Mouse (Mus musculus): Measurements from ENCODE around the gene Eif4e. TPM values are rescaled to one million over a fixed set of nuclear protein-coding genes. Genes with fewer than 3 reads are reported as not detected.
"Not testable (repeated sequence)": the region's sequence is repeated elsewhere in the genome, so short reads cannot be mapped to it uniquely, and the experiment has no call there.

Gene Eif4e
- polyA plus RNA-seq, 2 experiments: 74.4 to 180 TPM

DNA sequence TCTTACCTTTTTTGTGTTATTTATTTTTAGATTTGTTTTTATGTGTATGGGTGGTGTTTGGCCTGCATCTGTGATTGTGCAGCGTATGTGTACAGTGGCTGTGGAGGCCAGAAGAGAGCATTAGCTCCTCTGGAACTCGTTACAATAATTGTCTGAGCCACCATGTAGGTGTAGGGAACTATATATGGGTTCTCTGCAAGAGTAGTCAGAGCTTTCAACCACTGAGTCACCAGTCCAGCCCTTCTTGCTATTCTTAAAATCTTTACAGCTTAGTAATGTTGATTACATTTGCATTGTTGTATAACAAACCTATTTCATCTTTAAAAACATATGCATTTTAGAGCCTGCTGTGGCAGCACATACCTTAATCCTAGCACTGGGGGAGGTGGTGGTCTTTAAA is 20.7 kb downstream of the Eif4e start:
- Histone ChIP-seq H3K27ac (no peak overlapping the region), H3K36me3 (replicated peaks; ENCODE audit: control insufficient read depth, insufficient read depth, low read depth) (peaks cover 28% of the 10 kb centered on the region), H3K27me3 (ENCODE audit: control insufficient read depth, insufficient read depth, low read length) (no peaks in the 10 kb centered on the region), H3K9me3 (ENCODE audit: control insufficient read depth, low read length) (no peaks in the 10 kb centered on the region), H3K4me1 (replicated peaks; ENCODE audit: control insufficient read depth in 2 of 2, insufficient read depth in 2 of 2, low read length in 1 of 2) (peaks cover 0 to 1% of the 10 kb centered on the region in 2 experiments; a peak in 1 of 4 replicates), H3K4me2 (ENCODE audit: low read depth) (no peak overlapping the region), H3K9ac (replicated peaks) (no peak overlapping the region), H3K4me3 (ENCODE audit: insufficient read depth in 1 of 2, low read depth in 2 of 2, low read length in 2 of 2) (no peak overlapping the region)
- no peak for TF ChIP-seq EP300 (IDR thresholded peaks at IDR 0.05; ENCODE audit: low read depth)
- no peak for TF ChIP-seq CTCF (IDR thresholded peaks at IDR 0.05; ENCODE audit: low read depth)
- DNase-seq (ENCODE audit: low read depth in 3 of 3, low spot score in 3 of 3) (no peak), ATAC-seq (ENCODE audit: insufficient read depth) (no peak)
- WGBS (ENCODE audit: insufficient replicate concordance): 81% methylated on average over 2 of the region's 2 CpGs

GRCm38 (mm10) chr3:138549045-138549444 is 23.1 kb downstream of the Eif4e start:
- H3K9me3 ChIP-seq (ENCODE audit: control insufficient read depth, low read length): no peaks in the 10 kb centered on the region
- 84% methylated on average over 4 of the region's 4 CpGs for WGBS (ENCODE audit: insufficient replicate concordance)
- no peak for DNase-seq (ENCODE audit: low read depth in 3 of 3, low spot score in 3 of 3)
- no peak overlapping the region for H3K4me3 ChIP-seq (ENCODE audit: insufficient read depth in 1 of 2, low read depth in 2 of 2, low read length in 2 of 2)
- no peak overlapping the region for H3K4me2 ChIP-seq (ENCODE audit: low read depth)
- ATAC-seq (ENCODE audit: insufficient read depth): no peak
- H3K4me1 ChIP-seq (replicated peaks; ENCODE audit: control insufficient read depth in 2 of 2, insufficient read depth in 2 of 2, low read length in 1 of 2): peaks cover 0 to 1% of the 10 kb centered on the region in 2 experiments; a peak in 1 of 4 replicates
- no peak for TF ChIP-seq EP300 (IDR thresholded peaks at IDR 0.05; ENCODE audit: low read depth)
- H3K36me3 ChIP-seq (replicated peaks; ENCODE audit: control insufficient read depth, insufficient read depth, low read depth): peaks cover 40% of the 10 kb centered on the region
- no peak overlapping the region for H3K27ac ChIP-seq
- H3K9ac ChIP-seq (replicated peaks): no peak overlapping the region
- H3K27me3 ChIP-seq (ENCODE audit: control insufficient read depth, insufficient read depth, low read length): no peaks in the 10 kb centered on the region

- H3K4me1 ChIP-seq (replicated peaks; ENCODE audit: control insufficient read depth in 2 of 2, insufficient read depth in 2 of 2, low read length in 1 of 2): peaks cover 0 to 2% of the 10 kb centered on the region in 2 experiments; a peak in 2 of 4 replicates
- H3K4me3 ChIP-seq (ENCODE audit: insufficient read depth in 1 of 2, low read depth in 2 of 2, low read length in 2 of 2): no peak overlapping the region
- ATAC-seq (ENCODE audit: insufficient read depth): no peak
- H3K4me2 ChIP-seq (ENCODE audit: low read depth): no peak overlapping the region
- WGBS (ENCODE audit: insufficient replicate concordance): 80% methylated on average over 19 of the region's 19 CpGs
- no peak overlapping the region for H3K9ac ChIP-seq (replicated peaks)
- no peak for DNase-seq (ENCODE audit: low read depth in 3 of 3, low spot score in 3 of 3)
- peaks cover 43% of the 10 kb centered on the region for H3K36me3 ChIP-seq (replicated peaks; ENCODE audit: control insufficient read depth, insufficient read depth, low read depth)
- TF ChIP-seq CTCF (IDR thresholded peaks at IDR 0.05; ENCODE audit: low read depth) (no peak), EP300 (IDR thresholded peaks at IDR 0.05; ENCODE audit: low read depth) (no peak)
- no peak overlapping the region for H3K27ac ChIP-seq
- H3K9me3 ChIP-seq (ENCODE audit: control insufficient read depth, low read length): no peaks in the 10 kb centered on the region
- no peaks in the 10 kb centered on the region for H3K27me3 ChIP-seq (ENCODE audit: control insufficient read depth, insufficient read depth, low read length)
These were observed 24.6 kb downstream of the Eif4e start for GRCm38 (mm10) chr3:138550336-138551123.

- peak; percentile 71 for ATAC-seq (ENCODE audit: insufficient read depth)
- 32% methylated on average over 8 of the region's 8 CpGs for WGBS (ENCODE audit: insufficient replicate concordance)
- H3K27ac ChIP-seq; H3K9me3 ChIP-seq (ENCODE audit: control insufficient read depth, low read length); H3K27me3 ChIP-seq (ENCODE audit: control insufficient read depth, insufficient read depth, low read length); DNase-seq (ENCODE audit: low read depth in 3 of 3, low spot score in 3 of 3); H3K4me3 ChIP-seq (ENCODE audit: insufficient read depth in 1 of 2, low read depth in 2 of 2, low read length in 2 of 2); H3K9ac ChIP-seq (replicated peaks); H3K4me2 ChIP-seq (ENCODE audit: low read depth); H3K4me1 ChIP-seq (replicated peaks; ENCODE audit: control insufficient read depth in 2 of 2, insufficient read depth in 2 of 2, low read length in 1 of 2): not testable (repeated sequence)
- H3K36me3 ChIP-seq (replicated peaks; ENCODE audit: control insufficient read depth, insufficient read depth, low read depth): peaks cover 39% of the 10 kb centered on the region
These were observed 29.3 kb downstream of the Eif4e start for GRCm38 (mm10) chr3:138555279-138555678.

DNA sequence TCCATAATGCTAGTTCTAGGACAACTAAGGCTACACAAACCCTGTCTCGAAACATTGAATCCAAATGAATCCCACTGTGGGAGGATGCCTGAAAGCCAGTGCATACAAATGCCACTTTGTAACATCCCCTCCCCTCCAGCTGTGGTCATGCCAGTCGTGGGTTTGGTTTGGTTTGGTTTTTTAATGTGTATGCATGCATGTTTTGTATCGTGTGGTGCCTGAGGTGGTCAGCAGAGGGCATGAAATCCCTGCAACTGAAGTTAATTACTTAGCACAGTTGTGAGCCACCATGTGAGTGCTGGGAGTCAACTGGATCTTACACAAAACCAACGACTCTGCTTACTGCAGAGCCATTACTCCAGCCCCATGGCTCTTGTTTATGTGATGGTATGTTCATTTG is 32.5 kb downstream of the Eif4e start:
- H3K36me3 ChIP-seq (replicated peaks; ENCODE audit: control insufficient read depth, insufficient read depth, low read depth): peaks cover 17% of the 10 kb centered on the region
- 0 out of 2 replicates have a peak, but pooled peaks have one; percentile 9 for ATAC-seq (ENCODE audit: insufficient read depth)

More for the DNA sequence above, 32.5 kb downstream of the Eif4e start:
- TF ChIP-seq EP300 (IDR thresholded peaks at IDR 0.05; ENCODE audit: low read depth): no peak
- TF ChIP-seq CTCF (IDR thresholded peaks at IDR 0.05; ENCODE audit: low read depth): peak; percentile 33
- no peak overlapping the region for H3K4me3 ChIP-seq (ENCODE audit: insufficient read depth in 1 of 2, low read depth in 2 of 2, low read length in 2 of 2)
- peaks cover 0 to 2% of the 10 kb centered on the region in 2 experiments; a peak in 2 of 4 replicates for H3K4me1 ChIP-seq (replicated peaks; ENCODE audit: control insufficient read depth in 2 of 2, insufficient read depth in 2 of 2, low read length in 1 of 2)
- H3K9me3 ChIP-seq (ENCODE audit: control insufficient read depth, low read length): no peaks in the 10 kb centered on the region
- DNase-seq (ENCODE audit: low read depth in 3 of 3, low spot score in 3 of 3): no peak
- no peak overlapping the region for H3K4me2 ChIP-seq (ENCODE audit: low read depth)
- H3K9ac ChIP-seq (replicated peaks): no peak overlapping the region
- 65% methylated on average over 4 of the region's 4 CpGs for WGBS (ENCODE audit: insufficient replicate concordance)
- no peaks in the 10 kb centered on the region for H3K27me3 ChIP-seq (ENCODE audit: control insufficient read depth, insufficient read depth, low read length)
- no peak overlapping the region for H3K27ac ChIP-seq
